Mouse (Mus musculus) stomach, embryonic 16.5 days (tissue): ENCODE results near the gene Nbea. TPM values are rescaled to one million over a fixed set of nuclear protein-coding genes. Genes with fewer than 3 reads are reported as not detected.

Experiments
- ATAC-seq: fragments of 200-750 bp; cut with Nextera tagmentation; 2 replicates; pipeline ENCODE4 v1.8.0; 2017; ENCODE audit warnings: moderate number of reproducible peaks, moderate TSS enrichment; ENCODE audit not compliant: insufficient read depth, low FRiP score
- H3K27ac ChIP-seq: fragments of 300-500 bp; sonication (generic); 2 replicates; pipeline ENCODE4 v1.5.1; 2014; ENCODE audit warnings: low read length
- H3K27me3 ChIP-seq: fragments of 300-500 bp; sonication (generic); 2 replicates; pipeline ENCODE4 v1.6.1; 2014; ENCODE audit warnings: low read length, control low read depth, mixed read lengths; ENCODE audit not compliant: control insufficient read depth, insufficient read depth
- H3K36me3 ChIP-seq: fragments of 300-500 bp; sonication (generic); 2 replicates; pipeline ENCODE4 v1.6.1; 2014; ENCODE audit warnings: low read length; ENCODE audit not compliant: control insufficient read depth, insufficient read depth
- H3K4me1 ChIP-seq: fragments of 300-500 bp; sonication (generic); 2 replicates; pipeline ENCODE4 v1.6.1; 2014; ENCODE audit warnings: low read length, control low read depth, mixed read lengths; ENCODE audit not compliant: control insufficient read depth, insufficient read depth
- H3K4me2 ChIP-seq: fragments of 300-500 bp; sonication (generic); 2 replicates; pipeline ENCODE4 v1.6.1; 2014; ENCODE audit warnings: low read depth, low read length, mixed read lengths
- H3K4me3 ChIP-seq: fragments of 300-500 bp; sonication (generic); replicated peaks from 2 replicates; pipeline ENCODE4 v1.5.1; 2014; ENCODE audit warnings: mild to moderate bottlenecking, low read length
- H3K9ac ChIP-seq: fragments of 300-500 bp; sonication (generic); 2 replicates; pipeline ENCODE4 v1.6.1; 2014; ENCODE audit warnings: low read length
- H3K9me3 ChIP-seq: fragments of 300-500 bp; sonication (generic); replicated peaks from 2 replicates; pipeline ENCODE4 v1.6.1; 2016; ENCODE audit warnings: low read length, control low read depth; ENCODE audit not compliant: control insufficient read depth
- WGBS: fragments of 180-500 bp; shearing (Covaris S2); extraction: QIAGEN DNeasy Blood & Tissue Kit; methylation state at CpG from one replicate; pipeline ENCODE4 v1.1.7; 2014; 5-methylcytosine and 5-hydroxymethylcytosine counted together
- polyA plus RNA-seq: library from polyadenylated mRNA; unstranded; fragments of >200 nt; fragmentation: Nextera tagmentation; extraction: Ambion mirVana; gene quantifications from 2 replicates; pipeline ENCODE4 v1.2.1, GENCODE M21; 2015

Gene Nbea
- polyA plus RNA-seq, 1 experiment from 2014 or later: 10.4 TPM

DNA sequence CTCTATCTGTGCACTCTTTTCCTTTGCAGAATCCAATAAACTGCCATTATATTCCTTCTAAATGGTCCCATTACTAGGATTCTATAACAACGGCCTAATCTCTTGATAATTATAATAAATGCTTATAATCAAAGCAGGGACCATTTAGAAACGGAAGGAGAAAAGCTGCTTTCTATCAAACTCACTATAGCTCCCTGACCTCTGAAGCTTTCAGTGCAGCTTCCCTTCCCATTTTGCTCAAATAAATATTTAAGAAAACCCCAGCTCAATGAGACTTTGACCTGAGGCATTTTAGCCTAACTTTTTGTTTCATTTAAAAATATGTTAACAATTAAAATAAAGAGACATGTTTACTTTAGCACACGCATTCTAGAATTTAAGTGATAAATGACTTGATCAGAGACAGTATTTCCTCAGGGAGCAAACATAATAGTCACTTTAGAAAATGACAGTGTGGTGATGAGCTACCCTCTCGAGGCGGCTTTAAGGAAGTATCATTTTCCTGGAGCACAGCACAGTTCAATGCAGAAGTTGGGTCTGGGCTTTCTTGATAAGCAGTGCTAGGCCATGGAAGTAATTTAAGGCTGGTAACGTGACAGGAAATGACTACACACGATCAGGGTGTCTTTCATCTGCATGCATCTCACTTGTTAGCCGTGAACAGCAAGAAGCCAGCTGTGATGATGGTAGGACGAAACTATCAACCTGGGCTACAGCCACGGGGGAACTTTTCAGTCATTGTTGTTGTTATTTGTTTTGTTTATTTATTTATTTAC is 354.8 kb downstream of the Nbea start:
- Histone ChIP-seq H3K27ac (no peak overlapping the region), H3K4me2 (no peak overlapping the region)

DNA sequence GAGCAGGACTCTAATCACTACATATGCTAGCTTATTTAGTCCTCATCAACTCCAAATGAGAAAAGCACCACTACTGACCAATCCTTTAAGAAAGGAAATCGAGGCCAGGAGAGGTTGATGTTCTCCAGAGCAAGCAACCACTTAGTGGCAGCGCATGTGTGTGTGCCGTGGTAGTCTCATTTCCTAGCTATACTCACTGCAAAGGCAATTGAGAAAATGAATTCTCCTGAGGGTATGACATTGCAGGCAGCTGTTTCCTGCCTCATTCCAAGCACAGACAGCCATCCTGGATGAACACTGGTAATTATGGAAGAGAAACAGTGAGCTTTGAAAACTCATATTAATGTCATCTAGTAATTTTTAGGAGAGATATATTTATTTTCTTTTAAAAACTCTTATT is 358.6 kb downstream of the Nbea start:
- no peak overlapping the region for H3K27ac ChIP-seq

More for the DNA sequence above, 354.8 kb downstream of the Nbea start:
- no peak overlapping the region for H3K4me3 ChIP-seq
- H3K9ac ChIP-seq: no peak overlapping the region
- no peaks in the 10 kb centered on the region for H3K36me3 ChIP-seq
- 0 out of 2 replicates have a peak, but pooled peaks cover 5% of the 10 kb centered on the region for H3K4me1 ChIP-seq
- WGBS: 35% methylated on average over 10 of the region's 10 CpGs
- ATAC-seq: peak; percentile 40; the same call in 1 of the 2 replicates
- H3K27me3 ChIP-seq: no peaks in the 10 kb centered on the region
- no peaks in the 10 kb centered on the region for H3K9me3 ChIP-seq

GRCm38 (mm10) chr3:55819598-55819997 is 363.9 kb downstream of the Nbea start:
- Histone ChIP-seq H3K27me3 (no peaks in the 10 kb centered on the region), H3K36me3 (no peaks in the 10 kb centered on the region), H3K9me3 (no peaks in the 10 kb centered on the region), H3K9ac (no peak overlapping the region), H3K4me1 (no peaks in the 10 kb centered on the region), H3K4me3 (no peak overlapping the region), H3K4me2 (no peak overlapping the region), H3K27ac (no peak overlapping the region)
- no peak for ATAC-seq

More for the DNA sequence above, 358.6 kb downstream of the Nbea start:
- no peaks in the 10 kb centered on the region for H3K9me3 ChIP-seq
- no peak overlapping the region for H3K4me3 ChIP-seq
- no peaks in the 10 kb centered on the region for H3K36me3 ChIP-seq
- H3K4me2 ChIP-seq: no peak overlapping the region
- ATAC-seq: no peak
- 0 out of 2 replicates have a peak, but pooled peaks cover 5% of the 10 kb centered on the region for H3K4me1 ChIP-seq
- H3K9ac ChIP-seq: no peak overlapping the region
- H3K27me3 ChIP-seq: no peaks in the 10 kb centered on the region
- WGBS: 63% methylated on average over 3 of the region's 3 CpGs

DNA sequence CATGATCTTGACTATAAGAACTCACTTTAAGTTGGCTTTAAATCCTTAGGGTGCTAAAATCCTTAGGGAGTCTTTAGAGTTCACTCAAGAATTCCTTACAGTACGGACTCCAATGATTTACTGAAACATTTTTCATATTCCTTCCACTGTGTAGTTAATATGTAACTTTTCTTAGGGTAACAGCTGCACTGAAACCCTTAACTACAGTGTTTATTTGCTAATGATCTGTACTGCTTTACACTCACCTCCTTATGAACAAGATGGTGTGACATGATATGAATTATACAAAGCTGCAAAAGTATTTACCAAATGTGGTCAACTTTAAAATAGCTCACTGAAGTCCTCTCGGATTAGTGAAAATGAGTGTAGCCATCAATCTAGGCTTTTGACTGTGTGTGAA is 365.4 kb downstream of the Nbea start:
- H3K4me2 ChIP-seq: no peak overlapping the region
- ATAC-seq: peak; percentile 60; the same call in 1 of the 2 replicates
- no peak overlapping the region for H3K27ac ChIP-seq
- no peaks in the 10 kb centered on the region for H3K27me3 ChIP-seq
- H3K9ac ChIP-seq: no peak overlapping the region
- no peaks in the 10 kb centered on the region for H3K9me3 ChIP-seq
- no peak overlapping the region for H3K4me3 ChIP-seq
- no peaks in the 10 kb centered on the region for H3K4me1 ChIP-seq
- no peaks in the 10 kb centered on the region for H3K36me3 ChIP-seq
- WGBS: 50% methylated on average over 2 of the region's 2 CpGs

- WGBS: 67% methylated on average over 6 of the region's 6 CpGs
- no peaks in the 10 kb centered on the region for H3K36me3 ChIP-seq
- no peak overlapping the region for H3K9ac ChIP-seq
- no peaks in the 10 kb centered on the region for H3K9me3 ChIP-seq
- no peak overlapping the region for H3K4me3 ChIP-seq
- no peak overlapping the region for H3K27ac ChIP-seq
- H3K27me3 ChIP-seq: no peaks in the 10 kb centered on the region
- H3K4me2 ChIP-seq: no peak overlapping the region
- ATAC-seq: no peak
- no peaks in the 10 kb centered on the region for H3K4me1 ChIP-seq
These were observed 366.7 kb downstream of the Nbea start for GRCm38 (mm10) chr3:55816638-55817375.

DNA sequence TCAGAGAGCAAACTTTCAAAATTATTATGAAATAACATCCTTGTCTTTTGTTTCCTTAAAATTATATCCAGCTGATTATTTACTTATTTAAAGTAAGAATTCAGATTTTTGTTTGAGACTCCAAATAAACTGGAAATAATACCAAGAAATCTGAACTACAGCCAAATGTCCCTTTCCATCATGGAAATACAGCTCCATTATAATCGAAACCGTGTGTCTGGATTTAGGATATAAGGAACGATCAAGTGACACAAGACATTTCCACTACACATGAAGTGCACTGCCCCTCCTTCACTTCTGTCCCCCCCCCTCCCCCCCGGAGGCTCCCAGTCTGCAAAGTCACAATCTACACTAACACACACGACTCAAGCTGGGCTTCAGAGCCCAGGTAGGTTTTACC is 367.4 kb downstream of the Nbea start:
- Histone ChIP-seq H3K4me1 (no peaks in the 10 kb centered on the region), H3K4me2 (no peak overlapping the region), H3K36me3 (no peaks in the 10 kb centered on the region), H3K27me3 (no peaks in the 10 kb centered on the region), H3K4me3 (no peak overlapping the region), H3K9me3 (no peaks in the 10 kb centered on the region), H3K27ac (no peak overlapping the region), H3K9ac (no peak overlapping the region)
- 60% methylated on average over 5 of the region's 5 CpGs for WGBS
- ATAC-seq: no peak

DNA sequence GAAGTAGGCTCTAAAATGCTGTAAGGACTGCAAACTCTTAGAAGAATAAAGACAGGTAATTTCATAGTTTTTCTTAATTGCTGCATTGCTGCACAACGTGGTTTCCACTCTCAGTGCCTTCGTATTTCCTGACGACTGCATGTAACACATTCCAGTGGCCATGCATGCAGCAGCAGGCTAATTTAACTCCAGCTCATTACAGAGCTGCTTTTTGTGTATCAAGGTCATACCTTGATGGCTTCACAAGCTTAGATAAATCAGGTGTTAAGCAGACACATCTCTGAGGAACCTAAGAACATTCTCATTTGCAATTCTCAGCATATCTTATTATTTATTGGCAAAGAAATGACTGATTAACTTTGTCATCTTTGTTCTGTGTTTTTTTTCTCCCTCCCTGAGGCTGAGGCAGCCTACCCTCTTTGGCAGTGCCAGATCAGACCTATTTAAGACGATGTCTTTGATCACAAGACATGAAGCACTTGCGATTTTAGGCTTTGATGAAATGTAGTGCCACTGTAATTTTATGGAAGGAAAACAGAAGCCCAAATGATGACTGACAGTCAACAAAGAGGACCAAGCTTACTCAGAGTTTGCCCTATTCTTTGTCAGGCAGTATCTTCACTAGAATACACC is 368.4 kb downstream of the Nbea start:
- no peaks in the 10 kb centered on the region for H3K27me3 ChIP-seq
- ATAC-seq: no peak
- 69% methylated on average over 5 of the region's 5 CpGs for WGBS

GRCm38 (mm10) chr3:55794768-55795167 is 388.7 kb downstream of the Nbea start:
- no peak for ATAC-seq
- no peak overlapping the region for H3K4me2 ChIP-seq
- H3K9ac ChIP-seq: no peak overlapping the region
- WGBS: 78% methylated on average over 2 of the region's 2 CpGs
- no peak overlapping the region for H3K27ac ChIP-seq
- no peaks in the 10 kb centered on the region for H3K9me3 ChIP-seq
- no peaks in the 10 kb centered on the region for H3K27me3 ChIP-seq
- no peaks in the 10 kb centered on the region for H3K4me1 ChIP-seq
- H3K4me3 ChIP-seq: no peak overlapping the region
- H3K36me3 ChIP-seq: no peaks in the 10 kb centered on the region

More for the DNA sequence above, 368.4 kb downstream of the Nbea start:
- Histone ChIP-seq H3K9ac (no peak overlapping the region), H3K36me3 (no peaks in the 10 kb centered on the region), H3K4me1 (no peaks in the 10 kb centered on the region), H3K27ac (no peak overlapping the region), H3K4me3 (no peak overlapping the region), H3K4me2 (no peak overlapping the region), H3K9me3 (no peaks in the 10 kb centered on the region)
